Mouse (Mus musculus) forebrain, embryonic 12.5 days (tissue): ENCODE results near the gene Glb1l. TPM values are rescaled to one million over a fixed set of nuclear protein-coding genes. Genes with fewer than 3 reads are reported as not detected.

Experiments
- ATAC-seq: fragments of 200-750 bp; cut with Nextera tagmentation; 2 replicates; pipeline ENCODE4 v1.8.0; 2017; ENCODE audit warnings: moderate TSS enrichment; ENCODE audit not compliant: low FRiP score
- H3K27ac ChIP-seq: fragments of 300-500 bp; sonication (generic); 2 replicates; pipeline ENCODE4 v1.5.1; 2016; ENCODE audit warnings: mild to moderate bottlenecking
- H3K27me3 ChIP-seq: fragments of 300-500 bp; sonication (generic); 2 replicates; pipeline ENCODE4 v1.6.1; 2016; ENCODE audit warnings: mild to moderate bottlenecking
- H3K36me3 ChIP-seq: fragments of 300-500 bp; sonication (generic); replicated peaks from 2 replicates; pipeline ENCODE4 v1.6.1; 2016; ENCODE audit warnings: mild to moderate bottlenecking
- H3K4me1 ChIP-seq: fragments of 300-500 bp; sonication (generic); 2 replicates; pipeline ENCODE4 v1.6.1; 2016
- H3K4me2 ChIP-seq: fragments of 300-500 bp; sonication (generic); 2 replicates; pipeline ENCODE4 v1.6.1; 2016; ENCODE audit warnings: mild to moderate bottlenecking, moderate library complexity
- H3K4me3 ChIP-seq: fragments of 300-500 bp; sonication (generic); replicated peaks from 2 replicates; pipeline ENCODE4 v1.5.1; 2016; ENCODE audit warnings: mild to moderate bottlenecking
- H3K9ac ChIP-seq: fragments of 300-500 bp; sonication (generic); 2 replicates; pipeline ENCODE4 v1.6.1; 2016; ENCODE audit warnings: mild to moderate bottlenecking
- H3K9me3 ChIP-seq: fragments of 300-500 bp; sonication (generic); 2 replicates; pipeline ENCODE4 v1.6.1; 2016
- WGBS: fragments of 180-500 bp; shearing (Covaris S2); methylation state at CpG from one replicate; pipeline ENCODE4 v1.1.7; 2016; 5-methylcytosine and 5-hydroxymethylcytosine counted together
- microRNA-seq: library from miRNA; unstranded; fragments of <30 nt; microRNA quantifications from one replicate; pipeline ENCODE4, GENCODE M21; 2017
- polyA plus RNA-seq: library from polyadenylated mRNA; unstranded; fragments of >200 nt; fragmentation: Nextera tagmentation; extraction: Ambion mirVana; gene quantifications from 2 replicates; pipeline ENCODE4 v1.2.1, GENCODE M21; 2016

Glb1l gene
- polyA plus RNA-seq, 1 experiment from 2014 or later, result 22.7 TPM

- no peak for ATAC-seq
- H3K4me2 ChIP-seq, result no peak overlapping the region
- no peak overlapping the region for H3K4me3 ChIP-seq
- H3K9me3 ChIP-seq, result no peaks in the 10 kb centered on the region
- no peaks in the 10 kb centered on the region for H3K27me3 ChIP-seq
- no peaks in the 10 kb centered on the region for H3K4me1 ChIP-seq
- H3K27ac ChIP-seq, result no peak overlapping the region
- no peak overlapping the region for H3K9ac ChIP-seq
- no peaks in the 10 kb centered on the region for H3K36me3 ChIP-seq
- 75% methylated on average over 3 of the region's 3 CpGs for WGBS
These were observed 54.8 kb downstream of the Glb1l start for GRCm38 (mm10) chr1:75155837-75156236.

DNA sequence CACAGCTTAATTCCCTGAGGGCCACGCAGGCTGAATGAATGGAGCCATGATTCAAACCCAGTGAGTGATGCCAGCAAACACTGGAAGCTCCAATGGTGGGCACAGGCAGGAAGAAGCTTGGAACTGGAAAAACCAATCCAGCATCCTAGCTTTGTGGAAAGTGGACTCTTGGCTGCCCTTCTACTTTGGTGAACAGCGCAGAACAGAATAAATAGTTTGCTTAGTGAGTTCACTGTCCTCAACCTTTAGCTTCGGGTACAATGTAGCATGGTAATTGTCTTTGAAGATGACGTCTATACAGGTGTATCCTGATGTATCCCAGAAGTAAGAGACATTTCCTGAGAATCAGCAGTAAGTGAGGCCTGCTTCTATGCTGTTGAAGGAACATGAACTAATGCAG is 61.9 kb downstream of the Glb1l start:
- Histone ChIP-seq H3K27me3 (no peaks in the 10 kb centered on the region), H3K27ac (no peak overlapping the region), H3K9ac (no peak overlapping the region), H3K4me2 (no peak overlapping the region), H3K36me3 (peaks cover 49% of the 10 kb centered on the region), H3K4me3 (no peak overlapping the region), H3K9me3 (no peaks in the 10 kb centered on the region), H3K4me1 (peaks cover 12% of the 10 kb centered on the region)
- WGBS, result 93% methylated on average over 4 of the region's 4 CpGs
- no peak for ATAC-seq

Small RNA genes within 50 kb of the gene (microRNA-seq; reads per million reads assigned to microRNA genes)
- not detected for gene Gm27943

Other genes with a start within 250 kb of the Glb1l start
- 10.1 and 10.9 TPM in 2 replicates for gene Nhej1, start 85.6 kb downstream of the Glb1l start, polyA plus RNA-seq
- gene Slc23a3, start 76.9 kb downstream of the Glb1l start, polyA plus RNA-seq, result not detected in 2 replicates
- gene Cnppd1, start 68.1 kb downstream of the Glb1l start, polyA plus RNA-seq, result 48.1 and 50.5 TPM in 2 replicates
- 63.5 and 70.6 TPM in 2 replicates for gene Retreg2, start 68.0 kb downstream of the Glb1l start, polyA plus RNA-seq
- 30.4 and 32.8 TPM in 2 replicates for gene Zfand2b, start 42.2 kb downstream of the Glb1l start, polyA plus RNA-seq
- 30.8 and 36.3 TPM in 2 replicates for gene Abcb6, start 30.4 kb downstream of the Glb1l start, polyA plus RNA-seq
- gene Ankzf1, start 18.7 kb downstream of the Glb1l start, polyA plus RNA-seq, result 21.5 and 23.4 TPM in 2 replicates
- gene Atg9a, start 18.6 kb downstream of the Glb1l start, polyA plus RNA-seq, result 29.1 and 29.9 TPM in 2 replicates
- gene Stk16, start within 50 bp of the Glb1l start, polyA plus RNA-seq, result 122 and 132 TPM in 2 replicates
- 8.1 and 9.1 TPM in 2 replicates for gene Tuba4a, start 9.1 kb upstream of the Glb1l start, polyA plus RNA-seq
- gene A630095N17Rik, start 21.3 kb upstream of the Glb1l start, polyA plus RNA-seq, result not detected in 2 replicates
- gene Dnajb2, start 25.6 kb upstream of the Glb1l start, polyA plus RNA-seq, result 38.1 and 41.5 TPM in 2 replicates
- gene Ptprn, start 53.7 kb upstream of the Glb1l start, polyA plus RNA-seq, result 6.8 and 7.5 TPM in 2 replicates
- 29.2 and 32.8 TPM in 2 replicates for gene Resp18, start 67.6 kb upstream of the Glb1l start, polyA plus RNA-seq
- 137 and 140 TPM in 2 replicates for gene Dnpep, start 107.2 kb upstream of the Glb1l start, polyA plus RNA-seq
- 0.74 and 0.78 TPM in 2 replicates for gene Des, start 149.5 kb upstream of the Glb1l start, polyA plus RNA-seq
- gene Speg, start 164.5 kb upstream of the Glb1l start, polyA plus RNA-seq, result 10.0 and 11.3 TPM in 2 replicates
- 54.8 and 55.8 TPM in 2 replicates for gene Gmppa, start 225.1 kb upstream of the Glb1l start, polyA plus RNA-seq
- gene Asic4, start 239.6 kb upstream of the Glb1l start, polyA plus RNA-seq, result 6.4 and 8.2 TPM in 2 replicates